In genomic region chr9:110249823-110250543, GRCm38 (mm10) we compare ENCODE assay signal across 9 mouse cellular contexts. TPM values are rescaled to one million over a fixed set of nuclear protein-coding genes. Genes with fewer than 3 reads are reported as not detected.
DNase-seq lines count a peak whose midpoint lies in the region; ATAC-seq and TF ChIP-seq lines count a peak whose summit lies in the region.
"Had no signal": no experiment of that assay in that cellular context is flagged by ENCODE, and none has a peak within 500 bp of the region (broad histone marks: within the 10 kb centered on the region; RNA-seq: fewer than 3 reads in every experiment).

No protein-coding gene starts in this region.

- H3K4me3 ChIP-seq in intestine, embryonic 14.5 days (ENCODE audit: low read depth, low read length) = no peak overlapping the region
- H3K4me3 ChIP-seq in intestine, postnatal 0 days (ENCODE audit: low read depth, low read length) = no peak overlapping the region
- H3K4me3 ChIP-seq in intestine, embryonic 16.5 days (ENCODE audit: low read length) = no peak overlapping the region
- H3K4me3 ChIP-seq in midbrain, embryonic 12.5 days = peak overlapping the region; percentile 9; the same call in 1 of the 2 replicates

- DNase-seq in intestine, embryonic 14.5 days (ENCODE audit: low spot score) = peak; percentile 60
- DNase-seq in embryo, embryonic 9.5 days (ENCODE audit: extremely low spot score) = peak; percentile 66
- DNase-seq in ovary, postnatal 36 days (ENCODE audit: low spot score) = no peak
- DNase-seq in testis, postnatal 10 days (ENCODE audit: low spot score) = no peak

- 0 out of 2 replicates have a peak overlapping the region, but pooled peaks have one; percentile 11 for H3K9ac ChIP-seq in intestine, embryonic 14.5 days (ENCODE audit: low read length)
- H3K9ac ChIP-seq in intestine, postnatal 0 days (ENCODE audit: low read depth, low read length) = no peak overlapping the region
- peak overlapping the region; percentile 45 for H3K9ac ChIP-seq in intestine, embryonic 16.5 days (ENCODE audit: low read depth, low read length)
- peak overlapping the region; percentile 44 for H3K9ac ChIP-seq in midbrain, embryonic 12.5 days (replicated peaks)

- TF ChIP-seq CTCF in intestine, postnatal 0 days (IDR thresholded peaks at IDR 0.05; ENCODE audit: low read depth) = no peak

- 0 out of 2 replicates have a peak, but pooled peaks cover 3% of the 10 kb centered on the region for H3K4me1 ChIP-seq in intestine, embryonic 14.5 days (replicated peaks; ENCODE audit: control insufficient read depth, insufficient read depth, low read length)
- peaks cover 3% of the 10 kb centered on the region; the same call in 1 of the 2 replicates for H3K4me1 ChIP-seq in intestine, postnatal 0 days (replicated peaks; ENCODE audit: control insufficient read depth, insufficient read depth, low read length)
- peaks cover 12% of the 10 kb centered on the region for H3K4me1 ChIP-seq in intestine, embryonic 16.5 days (ENCODE audit: control insufficient read depth, insufficient read depth, low read length)
- peaks cover 43% of the 10 kb centered on the region for H3K4me1 ChIP-seq in midbrain, embryonic 12.5 days

- 24% methylated on average over 11 of the region's 11 CpGs for WGBS in intestine, embryonic 14.5 days
- WGBS in intestine, postnatal 0 days = 34% methylated on average over 11 of the region's 11 CpGs
- WGBS in intestine, embryonic 16.5 days = 26% methylated on average over 11 of the region's 11 CpGs
- 3% methylated on average over 11 of the region's 11 CpGs for WGBS in midbrain, embryonic 12.5 days

- peak overlapping the region; percentile 9; the same call in 1 of the 2 replicates for H3K4me2 ChIP-seq in intestine, embryonic 14.5 days (ENCODE audit: low read length)
- no peak overlapping the region for H3K4me2 ChIP-seq in intestine, postnatal 0 days (replicated peaks; ENCODE audit: low read depth)
- peak overlapping the region; percentile 19; the same call in 1 of the 2 replicates for H3K4me2 ChIP-seq in intestine, embryonic 16.5 days (ENCODE audit: low read depth, low read length)
- peak overlapping the region; percentile 48 for H3K4me2 ChIP-seq in midbrain, embryonic 12.5 days (replicated peaks)

- H3K9me3 ChIP-seq in intestine, embryonic 14.5 days (ENCODE audit: control insufficient read depth, low read length) = no peaks in the 10 kb centered on the region
- H3K9me3 ChIP-seq in intestine, postnatal 0 days (ENCODE audit: control insufficient read depth) = no peaks in the 10 kb centered on the region
- H3K9me3 ChIP-seq in intestine, embryonic 16.5 days (ENCODE audit: control insufficient read depth, low read length) = no peaks in the 10 kb centered on the region
- no peaks in the 10 kb centered on the region for H3K9me3 ChIP-seq in midbrain, embryonic 12.5 days

- H3K27ac ChIP-seq in intestine, embryonic 14.5 days (ENCODE audit: low read depth) = peak overlapping the region; percentile 75; the same call in 1 of the 2 replicates
- H3K27ac ChIP-seq in intestine, postnatal 0 days (ENCODE audit: low read depth, low read length) = no peak overlapping the region
- peak overlapping the region; percentile 66 for H3K27ac ChIP-seq in intestine, embryonic 16.5 days (ENCODE audit: low read length)
- H3K27ac ChIP-seq in midbrain, embryonic 12.5 days (replicated peaks) = peak overlapping the region; percentile 97

- 0 out of 2 replicates have a peak, but pooled peaks cover 3% of the 10 kb centered on the region for H3K27me3 ChIP-seq in intestine, embryonic 14.5 days (replicated peaks; ENCODE audit: control insufficient read depth, insufficient read depth, low read length)
- H3K27me3 ChIP-seq in intestine, postnatal 0 days (replicated peaks; ENCODE audit: control insufficient read depth, insufficient read depth, low read length) = no peaks in the 10 kb centered on the region; the same call in 1 of the 2 replicates
- H3K27me3 ChIP-seq in intestine, embryonic 16.5 days (replicated peaks; ENCODE audit: control insufficient read depth, insufficient read depth, low read length) = peaks cover 2% of the 10 kb centered on the region; the same call in 1 of the 2 replicates
- no peaks in the 10 kb centered on the region for H3K27me3 ChIP-seq in midbrain, embryonic 12.5 days

- no peaks in the 10 kb centered on the region for H3K36me3 ChIP-seq in intestine, embryonic 14.5 days (ENCODE audit: control insufficient read depth, insufficient read depth, low read length)
- no peaks in the 10 kb centered on the region for H3K36me3 ChIP-seq in intestine, postnatal 0 days (ENCODE audit: control insufficient read depth, insufficient read depth)
- no peaks in the 10 kb centered on the region for H3K36me3 ChIP-seq in intestine, embryonic 16.5 days (ENCODE audit: control insufficient read depth, insufficient read depth, low read length)
- no peaks in the 10 kb centered on the region for H3K36me3 ChIP-seq in midbrain, embryonic 12.5 days

- ATAC-seq in intestine, embryonic 14.5 days (replicated peaks; ENCODE audit: low FRiP score, low TSS enrichment, low read depth) = no peak
- ATAC-seq in intestine, postnatal 0 days = no peak
- no peak for ATAC-seq in intestine, embryonic 16.5 days
- ATAC-seq in midbrain, embryonic 12.5 days (ENCODE audit: low FRiP score, low read depth) = peak; percentile 85
- ATAC-seq in erythroblast, adult 5-6 weeks (replicated peaks; ENCODE audit: low FRiP score, poor library complexity, severe bottlenecking) = no peak
- ATAC-seq: Patski had no signal

RNA-seq across cellular contexts. Expression of gene Cspg5, which starts 6.4 kb away (rescaled TPM):
- polyA plus RNA-seq in intestine, embryonic 14.5 days (2014; fragmentation: Nextera tagmentation; extraction: Ambion mirVana) = 2.6 and 3.5 TPM in 2 replicates
- polyA plus RNA-seq in intestine, postnatal 0 days (2015; fragmentation: Nextera tagmentation; extraction: Ambion mirVana) = 2.9 and 3.2 TPM in 2 replicates
- polyA plus RNA-seq in intestine, embryonic 16.5 days (2015; fragmentation: Nextera tagmentation; extraction: Ambion mirVana) = 2.4 and 2.7 TPM in 2 replicates
- 25.3 and 31.3 TPM in 2 replicates for polyA plus RNA-seq in midbrain, embryonic 12.5 days (2016; fragmentation: Nextera tagmentation; extraction: Ambion mirVana)
- not detected in 2 replicates for total RNA-seq in erythroblast, adult 5-6 weeks (2015; ENCODE audit: low replicate concordance)
- 0.17 and 0.70 TPM in 2 replicates for total RNA-seq in erythroblast, adult 5-6 weeks (2017; ENCODE audit: low replicate concordance)

RNA-seq across cellular contexts. Expression of gene Elp6, which starts 55.0 kb away (rescaled TPM):
- 26.8 and 30.1 TPM in 2 replicates for polyA plus RNA-seq in intestine, embryonic 14.5 days (2014; fragmentation: Nextera tagmentation; extraction: Ambion mirVana)
- 6.3 and 7.5 TPM in 2 replicates for polyA plus RNA-seq in intestine, postnatal 0 days (2015; fragmentation: Nextera tagmentation; extraction: Ambion mirVana)
- polyA plus RNA-seq in intestine, embryonic 16.5 days (2015; fragmentation: Nextera tagmentation; extraction: Ambion mirVana) = 19.9 and 20.5 TPM in 2 replicates
- polyA plus RNA-seq in midbrain, embryonic 12.5 days (2016; fragmentation: Nextera tagmentation; extraction: Ambion mirVana) = 34.8 and 38.7 TPM in 2 replicates
- total RNA-seq in erythroblast, adult 5-6 weeks (2015; ENCODE audit: low replicate concordance) = 0.19 and 1.5 TPM in 2 replicates
- 0.56 and 1.8 TPM in 2 replicates for total RNA-seq in erythroblast, adult 5-6 weeks (2017; ENCODE audit: low replicate concordance)

Comparison
In these comparisons a context has a peak if more than half of its experiments do, and no peak if none do; other contexts are left out.
1. DNase-seq: peak in intestine, embryonic 14.5 days (single experiment) and embryo, embryonic 9.5 days (single experiment); none in ovary, postnatal 36 days (single experiment) and testis, postnatal 10 days (single experiment).